Mouse (Mus musculus) kidney, adult 9 months (tissue): ENCODE results near the gene Hoxb2.

ENCODE experiments used
- DNase-seq: peaks from one replicate; pipeline ENCODE4 v3.0.0; 2022

The Hoxb2 gene

DNA sequence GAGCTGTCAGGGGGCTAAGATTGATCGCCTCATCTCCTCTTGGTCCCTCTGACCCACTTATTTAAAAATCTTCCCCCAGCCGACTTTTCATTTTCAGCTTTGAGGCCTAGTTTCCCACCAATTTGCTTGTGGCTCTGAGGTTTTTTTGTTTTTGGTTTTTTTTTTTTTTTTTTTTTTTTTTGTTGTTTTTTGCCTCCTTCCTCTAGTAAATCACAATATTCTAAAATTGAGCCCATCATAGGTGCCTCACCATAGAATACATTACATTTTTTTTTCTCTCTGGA lies at the start of gene Hoxb2:
Gene Hoxb2, plus strand, starts transcription at position 185 of the 284 bp plus-strand sequence.
- no peak for DNase-seq

- no peak for DNase-seq
These were observed 49.3 kb upstream of the Hoxb2 start for GRCm38 (mm10) chr11:96301064-96301431.

GRCm38 (mm10) chr11:96301837-96302236 lies 48.5 kb upstream of the Hoxb2 start:
- peak; percentile 90 for DNase-seq

- DNase-seq = no peak
These were observed 47.8 kb upstream of the Hoxb2 start for GRCm38 (mm10) chr11:96302381-96303150.

DNA sequence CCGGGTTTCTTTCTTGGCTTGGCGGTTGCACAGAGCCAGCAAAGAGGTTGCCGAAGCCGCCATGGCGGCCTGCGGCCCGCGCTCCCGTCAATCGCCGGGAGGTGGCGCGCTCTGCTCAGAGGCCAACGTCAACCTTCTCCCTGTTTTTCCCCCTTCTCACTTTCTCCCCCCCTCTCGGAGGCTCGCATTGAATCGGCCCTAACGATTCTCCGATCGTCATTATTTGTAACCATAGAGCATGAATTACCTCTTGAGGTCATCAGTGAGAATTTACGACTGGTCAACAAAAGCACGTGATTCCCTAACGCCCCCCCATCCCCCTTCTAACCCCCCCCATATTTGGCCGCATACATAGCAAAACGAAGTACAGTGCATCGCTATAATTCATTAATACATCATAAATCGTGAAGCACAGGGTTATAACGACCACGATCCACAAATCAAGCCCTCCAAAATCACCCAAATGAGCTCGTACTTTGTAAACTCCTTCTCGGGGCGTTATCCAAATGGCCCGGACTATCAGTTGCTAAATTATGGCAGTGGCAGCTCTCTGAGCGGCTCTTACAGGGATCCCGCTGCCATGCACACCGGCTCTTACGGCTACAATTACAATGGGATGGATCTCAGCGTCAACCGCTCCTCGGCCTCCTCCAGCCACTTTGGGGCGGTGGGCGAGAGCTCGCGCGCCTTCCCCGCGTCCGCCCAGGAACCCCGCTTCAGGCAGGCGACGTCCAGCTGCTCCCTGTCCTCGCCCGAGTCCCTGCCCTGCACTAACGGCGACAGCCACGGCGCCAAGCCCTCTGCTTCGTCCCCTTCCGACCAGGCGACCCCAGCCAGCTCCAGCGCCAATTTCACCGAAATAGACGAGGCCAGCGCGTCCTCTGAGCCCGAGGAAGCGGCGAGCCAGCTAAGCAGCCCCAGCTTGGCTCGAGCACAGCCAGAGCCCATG lies 46.9 kb upstream of the Hoxb2 start, which contains the start of gene Hoxb5:
Gene Hoxb5, plus strand, starts transcription at position 186 of the 949 bp plus-strand sequence.
- peak; percentile 93 for DNase-seq

- DNase-seq = no peak
These were observed 45.7 kb upstream of the Hoxb2 start for GRCm38 (mm10) chr11:96304381-96305195.

DNA sequence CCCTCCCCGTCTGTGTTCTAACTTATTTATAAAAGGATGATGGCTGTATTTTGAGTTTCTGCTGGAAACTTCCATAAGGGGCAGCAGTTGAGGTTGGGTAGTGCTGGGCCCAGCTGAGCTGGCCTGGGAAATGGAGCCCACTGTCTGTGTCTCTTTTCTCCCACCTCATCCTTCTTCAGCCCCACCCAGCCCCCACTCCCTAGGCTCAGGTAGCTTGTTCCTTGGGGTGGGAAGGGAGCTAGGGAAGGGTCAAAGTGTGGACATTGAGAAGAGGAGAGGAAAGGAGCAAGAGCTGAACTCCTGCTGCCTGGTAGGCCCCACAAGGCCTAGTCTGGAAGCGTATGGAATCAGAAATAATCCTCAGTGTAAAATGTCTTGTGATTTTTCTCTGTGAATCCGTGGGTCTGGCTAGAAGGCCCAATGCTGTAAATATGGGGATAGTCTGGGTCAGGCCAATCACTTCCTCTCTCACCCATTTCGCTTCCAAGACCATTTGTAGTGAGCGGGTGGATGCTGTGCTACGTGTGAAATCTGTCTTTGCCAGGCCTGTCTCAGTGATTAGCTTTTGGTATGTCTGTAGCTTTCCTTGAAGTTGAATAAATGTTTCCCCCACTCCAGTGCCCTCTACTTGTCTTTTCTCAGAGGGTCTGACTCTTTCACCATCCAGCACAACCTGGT lies 44.7 kb upstream of the Hoxb2 start:
- DNase-seq = peak; percentile 24

DNA sequence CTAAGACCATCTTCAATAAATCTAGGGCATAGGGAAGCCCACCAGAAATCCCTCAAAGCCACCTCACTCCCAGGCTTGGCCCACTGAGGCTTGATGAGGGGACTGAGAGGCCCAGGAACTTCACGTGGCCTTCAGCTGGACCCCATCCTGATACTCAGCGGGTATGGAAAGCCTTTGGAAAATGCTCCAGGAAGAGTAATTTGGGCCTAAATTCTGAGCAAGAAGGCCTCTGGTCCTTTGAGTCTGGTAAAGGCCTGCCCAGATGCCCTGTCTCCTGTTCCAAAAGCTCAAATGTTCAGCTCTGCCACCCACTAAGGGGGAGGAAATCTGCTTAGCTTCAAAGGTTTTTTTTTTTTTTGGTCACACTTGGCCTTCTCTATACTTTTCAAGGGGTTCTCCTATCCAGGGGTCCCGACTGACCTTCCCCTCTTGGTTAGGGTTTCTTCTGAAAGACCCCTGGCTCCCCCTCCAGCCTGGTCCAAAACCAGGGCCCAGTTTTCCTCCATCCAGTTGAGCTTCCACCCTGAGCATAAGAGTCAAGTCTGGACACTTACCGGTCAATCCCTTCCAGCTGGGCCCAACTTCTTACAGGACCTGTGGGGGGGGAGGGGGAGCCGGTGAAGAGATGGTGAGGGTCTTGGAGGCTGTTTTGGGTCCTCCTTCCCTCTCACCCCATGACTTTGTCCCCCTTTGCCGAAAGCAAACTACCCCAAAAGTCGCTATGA lies 44.0 kb upstream of the Hoxb2 start:
- peak; percentile 45 for DNase-seq

DNA sequence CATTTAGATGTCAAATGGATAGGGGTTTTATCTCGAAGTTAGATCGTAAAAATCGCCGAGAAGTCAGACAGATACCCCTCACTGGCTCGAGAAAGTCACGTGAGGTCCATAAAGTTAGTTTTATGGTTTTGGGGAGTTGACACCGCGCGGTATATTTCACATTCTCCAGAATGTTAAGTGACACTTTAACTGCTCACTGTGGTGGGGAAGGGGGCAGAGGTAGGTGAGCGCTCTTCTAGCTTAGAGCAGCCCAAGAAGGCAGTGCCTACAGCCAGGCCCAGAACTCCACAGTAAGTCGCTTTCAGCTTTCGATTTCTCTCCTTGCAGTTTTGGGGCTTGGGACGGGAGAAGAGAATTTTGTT lies 43.4 kb upstream of the Hoxb2 start:
- DNase-seq = peak; percentile 67

- DNase-seq = peak; percentile 27
These were observed 41.6 kb upstream of the Hoxb2 start for GRCm38 (mm10) chr11:96308763-96309162.

- DNase-seq = peak; percentile 76
These were observed 41.0 kb upstream of the Hoxb2 start for GRCm38 (mm10) chr11:96309288-96309687.

DNA sequence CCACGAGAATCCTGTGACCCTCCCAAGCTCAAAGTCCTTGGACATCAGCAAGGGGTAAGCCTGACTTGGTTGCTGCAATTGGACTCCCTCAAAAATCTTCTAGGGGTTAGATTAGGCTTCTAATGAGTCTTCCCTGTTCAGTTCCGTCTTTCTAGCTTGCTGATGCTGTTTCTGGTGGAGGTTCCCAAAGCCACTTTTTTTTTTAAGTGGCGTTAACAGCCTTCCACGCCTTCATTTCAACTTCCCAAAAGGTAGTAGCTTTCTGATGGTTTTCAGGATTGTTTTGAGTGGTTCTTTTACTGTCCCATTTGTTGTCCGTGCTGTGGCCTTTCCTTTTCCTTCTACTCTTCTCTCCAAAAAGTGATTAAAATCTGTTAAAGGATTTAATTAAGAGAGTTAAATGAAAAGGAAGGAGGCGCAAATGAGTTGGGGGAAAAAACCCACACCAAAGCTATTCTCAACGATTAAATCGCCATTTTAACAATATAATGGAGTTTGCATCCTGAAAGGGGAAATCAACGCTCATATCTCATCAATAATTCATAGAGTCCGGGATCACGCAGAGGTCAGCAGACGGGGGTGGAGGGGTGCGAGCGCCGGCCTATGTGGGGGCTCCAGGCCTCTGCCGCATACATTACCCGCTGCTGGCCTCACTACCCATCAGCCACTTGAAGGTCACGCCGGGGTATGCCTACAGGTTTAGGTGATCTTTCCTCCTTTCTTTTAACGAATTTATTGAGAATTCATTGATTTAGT lies 40.0 kb upstream of the Hoxb2 start:
- DNase-seq = peak; percentile 52

- peak; percentile 71 for DNase-seq
These were observed 39.2 kb upstream of the Hoxb2 start for GRCm38 (mm10) chr11:96311097-96311496.

- DNase-seq = peak; percentile 90
These were observed 38.6 kb upstream of the Hoxb2 start for GRCm38 (mm10) chr11:96311520-96312417.

DNA sequence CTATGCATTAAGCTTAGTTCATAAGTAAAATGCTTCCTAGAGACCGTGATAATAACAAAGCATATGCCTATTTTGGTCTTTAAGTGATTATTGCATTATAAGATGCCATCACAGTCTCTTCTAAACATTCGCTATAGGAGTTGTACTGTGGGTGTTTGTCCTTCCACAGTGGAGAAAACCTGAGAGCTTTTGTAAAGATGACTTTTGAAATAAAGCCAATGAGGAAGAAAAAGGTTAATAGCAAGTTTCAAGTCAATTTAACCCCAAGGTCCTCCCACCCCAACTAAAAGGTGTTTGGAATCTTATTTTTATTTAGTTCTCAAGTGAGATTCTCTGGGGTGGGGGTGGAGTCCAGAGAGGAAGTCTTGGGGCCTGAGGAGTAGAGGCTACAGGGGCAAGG lies 37.2 kb upstream of the Hoxb2 start:
- peak; percentile 24 for DNase-seq

DNA sequence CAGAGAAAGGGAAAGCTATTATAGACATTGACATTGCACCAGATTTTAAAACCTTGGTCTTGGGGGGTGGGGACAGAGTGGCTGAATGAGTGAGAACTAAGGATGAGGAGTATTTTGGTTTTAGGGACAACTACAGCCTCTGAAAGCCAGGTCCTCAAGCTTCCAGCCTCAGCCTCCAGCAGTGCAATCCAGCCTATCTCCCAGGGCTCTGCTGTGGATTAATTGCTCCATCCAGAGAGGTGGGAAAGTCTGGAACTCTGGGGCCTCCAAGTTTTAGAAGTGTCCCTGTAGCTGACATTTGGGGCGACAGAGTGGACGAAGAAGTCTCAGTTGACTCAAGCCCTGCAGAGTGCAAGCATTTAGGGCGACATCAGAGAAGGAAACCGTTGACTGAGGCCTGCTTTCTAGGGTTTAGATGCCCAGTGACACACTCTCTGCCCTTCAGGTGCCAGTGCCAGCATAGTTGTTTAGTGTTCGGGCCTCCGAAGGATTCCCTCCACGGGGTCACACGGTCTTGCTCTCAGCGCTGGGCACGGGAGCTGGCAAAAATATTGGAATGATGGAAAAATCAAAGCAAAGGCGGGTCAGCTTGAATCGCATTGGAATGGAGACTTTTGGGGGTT lies 36.4 kb upstream of the Hoxb2 start:
- peak; percentile 37 for DNase-seq

- peak; percentile 73 for DNase-seq
These were observed 35.5 kb upstream of the Hoxb2 start for GRCm38 (mm10) chr11:96314671-96315343.

GRCm38 (mm10) chr11:96315344-96315681 lies 35.0 kb upstream of the Hoxb2 start:
- no peak for DNase-seq
